Mouse (Mus musculus) gastrocnemius, postnatal 10 days (tissue): ENCODE measurements at regions not wholly inside any gene's neighbourhood (a gene's known extent, or its start where the extent isn't known, plus 50 kb on each side); places are given as distances from the start of the nearest gene placed in this dataset.

Source experiments
- DNase-seq: peaks from one replicate; pipeline ENCODE4 v3.0.0; 2021; ENCODE audit warnings: mixed read lengths

GRCm38 (mm10) chr14:18394071-18394745, 62.5 kb upstream of the Ube2e1 start:
- DNase-seq, result no peak

DNA sequence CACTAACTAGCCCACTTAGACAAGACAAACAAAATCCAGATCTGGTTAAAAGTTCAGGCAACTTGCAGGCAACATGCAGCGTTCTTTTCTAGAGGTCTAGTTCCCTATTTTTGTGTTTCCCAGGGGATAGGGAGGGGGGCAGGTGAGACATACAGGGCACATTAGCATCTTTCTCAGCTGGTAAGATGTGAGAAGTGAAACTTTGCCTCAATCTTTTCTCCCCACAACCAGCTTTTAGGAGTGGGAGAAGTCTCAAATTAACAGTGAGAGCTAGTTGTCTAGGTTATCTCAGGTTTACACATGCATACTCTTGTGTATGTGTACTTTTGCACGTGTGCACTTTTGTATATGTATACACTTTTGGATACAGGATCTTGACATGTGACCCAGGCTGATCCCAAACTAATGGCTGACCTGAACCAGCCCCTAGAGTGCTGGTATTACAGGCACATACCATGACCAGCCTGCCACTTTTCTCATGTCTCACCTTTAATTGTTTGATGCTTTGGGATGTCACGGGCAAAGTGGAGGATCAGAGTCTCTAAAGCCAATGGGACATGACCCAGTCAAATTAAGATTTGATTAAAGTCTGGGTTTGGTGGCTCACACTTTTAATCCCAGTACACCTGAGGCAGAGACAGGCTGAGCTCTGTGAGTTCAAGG, 60.3 kb upstream of the Ube2e1 start:
- no peak for DNase-seq

DNA sequence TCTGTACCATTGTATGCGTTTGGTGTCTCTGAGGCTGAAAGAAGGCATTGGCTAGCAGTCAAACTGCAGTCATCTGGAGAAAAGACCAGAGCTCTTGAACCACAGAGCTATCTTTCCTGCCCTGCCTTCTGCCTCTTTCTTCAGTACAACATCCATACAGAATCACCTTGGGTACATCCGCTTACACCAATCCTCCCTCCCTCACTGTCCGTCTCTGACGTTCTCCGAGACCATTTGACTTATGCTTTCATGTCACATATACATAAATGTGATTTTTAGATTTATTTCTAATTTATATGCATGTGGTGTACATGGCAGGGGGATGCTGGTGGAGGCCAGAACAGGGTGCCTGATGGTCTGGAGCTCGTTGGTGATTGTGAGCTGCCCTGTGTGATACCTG, 57.7 kb upstream of the Ube2e1 start:
- DNase-seq, result no peak

DNA sequence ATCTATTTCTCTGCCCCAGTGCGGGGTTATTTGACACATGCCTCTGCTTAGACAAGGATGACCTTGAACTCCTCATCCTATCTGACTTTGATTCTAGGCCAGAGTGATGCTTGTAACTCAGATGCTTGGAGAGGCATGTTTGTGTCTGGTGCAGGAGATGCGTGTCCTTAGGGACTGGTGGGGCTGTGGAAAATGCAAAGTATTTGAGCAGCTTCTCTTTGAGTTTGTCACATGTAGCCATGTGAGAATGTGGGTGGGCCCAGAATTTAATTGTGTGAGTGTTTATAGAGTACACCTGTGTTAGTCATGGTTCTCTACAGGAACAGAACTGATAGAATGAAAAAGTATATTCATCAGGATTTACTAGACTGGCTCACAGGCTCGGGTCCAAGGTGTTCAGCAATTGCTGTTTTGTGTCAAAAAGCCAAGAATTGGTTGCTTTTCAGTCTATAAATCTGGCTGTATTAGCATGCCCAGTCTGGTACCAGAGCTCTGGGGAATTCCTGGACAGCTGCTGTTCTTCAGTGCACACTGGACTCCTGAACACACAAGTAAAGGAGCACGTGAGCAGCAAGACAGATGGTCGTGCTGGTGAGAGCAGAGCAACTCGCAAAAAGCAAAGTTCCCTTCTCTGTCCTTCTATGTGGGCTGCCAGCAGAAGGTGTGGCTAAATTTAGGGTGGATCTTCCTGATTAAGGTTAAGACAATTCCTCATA, 54.5 kb upstream of the Ube2e1 start:
- no peak for DNase-seq
